Mouse (Mus musculus): ENCODE results near the gene Slc38a4. TPM values are rescaled to one million over a fixed set of nuclear protein-coding genes. Genes with fewer than 3 reads are reported as not detected.

Slc38a4 gene
- polyA plus RNA-seq, 1 experiment from 2014 or later, result 53.5 TPM

- no peaks in the 10 kb centered on the region for H3K27me3 ChIP-seq (ENCODE audit: control insufficient read depth, insufficient read depth, low read length)
- H3K4me2 ChIP-seq (ENCODE audit: low read depth), result no peak overlapping the region
- H3K36me3 ChIP-seq (ENCODE audit: control insufficient read depth, insufficient read depth, low read length), result no peaks in the 10 kb centered on the region
- H3K9me3 ChIP-seq (ENCODE audit: control insufficient read depth, low read length), result no peaks in the 10 kb centered on the region
- DNase-seq (ENCODE audit: low spot score) (no peak), ATAC-seq (ENCODE audit: insufficient read depth, low FRiP score, low TSS enrichment) (no peak)
- no peak overlapping the region for H3K4me3 ChIP-seq (ENCODE audit: low read depth, low read length)
- H3K27ac ChIP-seq (ENCODE audit: low read depth, low read length), result no peak overlapping the region
- WGBS, result 87% methylated on average over 6 of the region's 6 CpGs
- no peak overlapping the region for H3K9ac ChIP-seq (ENCODE audit: low read length)
- no peaks in the 10 kb centered on the region for H3K4me1 ChIP-seq (ENCODE audit: control insufficient read depth, insufficient read depth, low read length)
These were observed 21.9 kb upstream of the Slc38a4 start for GRCm38 (mm10) chr15:97077665-97078064.

GRCm38 (mm10) chr15:97076092-97076491 lies 20.3 kb upstream of the Slc38a4 start:
- Histone ChIP-seq H3K27me3 (ENCODE audit: control insufficient read depth, insufficient read depth, low read length) (no peaks in the 10 kb centered on the region), H3K4me3 (ENCODE audit: low read depth, low read length) (no peak overlapping the region), H3K4me2 (ENCODE audit: low read depth) (no peak overlapping the region), H3K4me1 (ENCODE audit: control insufficient read depth, insufficient read depth, low read length) (no peaks in the 10 kb centered on the region), H3K27ac (ENCODE audit: low read depth, low read length) (no peak overlapping the region), H3K36me3 (ENCODE audit: control insufficient read depth, insufficient read depth, low read length) (no peaks in the 10 kb centered on the region), H3K9ac (ENCODE audit: low read length) (no peak overlapping the region), H3K9me3 (ENCODE audit: control insufficient read depth, low read length) (no peaks in the 10 kb centered on the region)
- no peak for ATAC-seq (ENCODE audit: insufficient read depth, low FRiP score, low TSS enrichment)
- WGBS, result 63% methylated on average over 3 of the region's 3 CpGs
- DNase-seq (ENCODE audit: low spot score), result no peak

GRCm38 (mm10) chr15:97075240-97075639 lies 19.5 kb upstream of the Slc38a4 start:
- Histone ChIP-seq H3K4me3 (ENCODE audit: low read depth, low read length) (no peak overlapping the region), H3K9me3 (ENCODE audit: control insufficient read depth, low read length) (no peaks in the 10 kb centered on the region), H3K9ac (ENCODE audit: low read length) (no peak overlapping the region), H3K4me2 (ENCODE audit: low read depth) (no peak overlapping the region), H3K36me3 (ENCODE audit: control insufficient read depth, insufficient read depth, low read length) (no peaks in the 10 kb centered on the region), H3K4me1 (ENCODE audit: control insufficient read depth, insufficient read depth, low read length) (no peaks in the 10 kb centered on the region), H3K27me3 (ENCODE audit: control insufficient read depth, insufficient read depth, low read length) (no peaks in the 10 kb centered on the region), H3K27ac (ENCODE audit: low read depth, low read length) (no peak overlapping the region)
- 74% methylated on average over 4 of the region's 4 CpGs for WGBS
- DNase-seq (ENCODE audit: low spot score) (no peak), ATAC-seq (ENCODE audit: insufficient read depth, low FRiP score, low TSS enrichment) (no peak)

GRCm38 (mm10) chr15:97072859-97073826 lies 17.4 kb upstream of the Slc38a4 start:
- no peak overlapping the region for H3K9ac ChIP-seq (ENCODE audit: low read length)
- ATAC-seq (ENCODE audit: insufficient read depth, low FRiP score, low TSS enrichment) (no peak), DNase-seq (ENCODE audit: low spot score) (no peak)
- no peaks in the 10 kb centered on the region for H3K4me1 ChIP-seq (ENCODE audit: control insufficient read depth, insufficient read depth, low read length)
- H3K36me3 ChIP-seq (ENCODE audit: control insufficient read depth, insufficient read depth, low read length), result no peaks in the 10 kb centered on the region
- no peak overlapping the region for H3K4me2 ChIP-seq (ENCODE audit: low read depth)
- H3K9me3 ChIP-seq (ENCODE audit: control insufficient read depth, low read length), result no peaks in the 10 kb centered on the region
- 57% methylated on average over 13 of the region's 13 CpGs for WGBS
- H3K27ac ChIP-seq (ENCODE audit: low read depth, low read length), result no peak overlapping the region
- no peak overlapping the region for H3K4me3 ChIP-seq (ENCODE audit: low read depth, low read length)
- H3K27me3 ChIP-seq (ENCODE audit: control insufficient read depth, insufficient read depth, low read length), result no peaks in the 10 kb centered on the region

- H3K4me3 ChIP-seq (ENCODE audit: low read depth, low read length), result no peak overlapping the region
- no peak for ATAC-seq (ENCODE audit: insufficient read depth, low FRiP score, low TSS enrichment)
- 68% methylated on average over 8 of the region's 8 CpGs for WGBS
- H3K27me3 ChIP-seq (ENCODE audit: control insufficient read depth, insufficient read depth, low read length), result no peaks in the 10 kb centered on the region
- H3K36me3 ChIP-seq (ENCODE audit: control insufficient read depth, insufficient read depth, low read length), result no peaks in the 10 kb centered on the region
- H3K27ac ChIP-seq (ENCODE audit: low read depth, low read length), result no peak overlapping the region
- no peak overlapping the region for H3K9ac ChIP-seq (ENCODE audit: low read length)
- H3K4me1 ChIP-seq (ENCODE audit: control insufficient read depth, insufficient read depth, low read length), result no peaks in the 10 kb centered on the region
- DNase-seq (ENCODE audit: low spot score), result no peak
- no peak overlapping the region for H3K4me2 ChIP-seq (ENCODE audit: low read depth)
- H3K9me3 ChIP-seq (ENCODE audit: control insufficient read depth, low read length), result no peaks in the 10 kb centered on the region
These were observed 11.8 kb upstream of the Slc38a4 start for GRCm38 (mm10) chr15:97067340-97068136.

- no peaks in the 10 kb centered on the region for H3K9me3 ChIP-seq (ENCODE audit: control insufficient read depth, low read length)
- ATAC-seq (ENCODE audit: insufficient read depth, low FRiP score, low TSS enrichment) (no peak), DNase-seq (ENCODE audit: low spot score) (no peak)
- no peak overlapping the region for H3K4me2 ChIP-seq (ENCODE audit: low read depth)
- H3K4me1 ChIP-seq (ENCODE audit: control insufficient read depth, insufficient read depth, low read length), result no peaks in the 10 kb centered on the region
- WGBS, result 88% methylated on average over 5 of the region's 5 CpGs
- H3K36me3 ChIP-seq (ENCODE audit: control insufficient read depth, insufficient read depth, low read length), result no peaks in the 10 kb centered on the region
- no peak overlapping the region for H3K9ac ChIP-seq (ENCODE audit: low read length)
- H3K4me3 ChIP-seq (ENCODE audit: low read depth, low read length), result no peak overlapping the region
- no peaks in the 10 kb centered on the region for H3K27me3 ChIP-seq (ENCODE audit: control insufficient read depth, insufficient read depth, low read length)
- H3K27ac ChIP-seq (ENCODE audit: low read depth, low read length), result no peak overlapping the region
These were observed 11.2 kb upstream of the Slc38a4 start for GRCm38 (mm10) chr15:97066937-97067336.

GRCm38 (mm10) chr15:97063211-97063610 lies 7.5 kb upstream of the Slc38a4 start:
- Histone ChIP-seq H3K4me3 (ENCODE audit: low read depth, low read length) (no peak overlapping the region), H3K27ac (ENCODE audit: low read depth, low read length) (no peak overlapping the region), H3K9me3 (ENCODE audit: control insufficient read depth, low read length) (no peaks in the 10 kb centered on the region), H3K9ac (ENCODE audit: low read length) (no peak overlapping the region), H3K36me3 (ENCODE audit: control insufficient read depth, insufficient read depth, low read length) (no peaks in the 10 kb centered on the region), H3K27me3 (ENCODE audit: control insufficient read depth, insufficient read depth, low read length) (no peaks in the 10 kb centered on the region), H3K4me1 (ENCODE audit: control insufficient read depth, insufficient read depth, low read length) (no peaks in the 10 kb centered on the region), H3K4me2 (ENCODE audit: low read depth) (no peak overlapping the region)
- no peak for DNase-seq (ENCODE audit: low spot score)
- ATAC-seq (ENCODE audit: insufficient read depth, low FRiP score, low TSS enrichment), result no peak
- WGBS, result 94% methylated on average over 5 of the region's 5 CpGs

- no peak for DNase-seq (ENCODE audit: low spot score)
- no peak for ATAC-seq (ENCODE audit: insufficient read depth, low FRiP score, low TSS enrichment)
- 88% methylated on average over 8 of the region's 8 CpGs for WGBS
These were observed 5.2 kb upstream of the Slc38a4 start for GRCm38 (mm10) chr15:97060973-97061372.

More at GRCm38 (mm10) chr15:97060973-97061372, 5.2 kb upstream of the Slc38a4 start:
- Histone ChIP-seq H3K4me1 (ENCODE audit: control insufficient read depth, insufficient read depth, low read length) (no peaks in the 10 kb centered on the region), H3K4me3 (ENCODE audit: low read depth, low read length) (no peak overlapping the region), H3K27ac (ENCODE audit: low read depth, low read length) (no peak overlapping the region), H3K27me3 (ENCODE audit: control insufficient read depth, insufficient read depth, low read length) (no peaks in the 10 kb centered on the region), H3K9ac (ENCODE audit: low read length) (no peak overlapping the region), H3K4me2 (ENCODE audit: low read depth) (no peak overlapping the region), H3K36me3 (ENCODE audit: control insufficient read depth, insufficient read depth, low read length) (no peaks in the 10 kb centered on the region), H3K9me3 (ENCODE audit: control insufficient read depth, low read length) (peaks cover 2% of the 10 kb centered on the region; the same call in 1 of the 2 replicates)

Data from neural tube, embryonic 11.5 days (tissue).